Mouse (Mus musculus) bone marrow macrophage, adult 2 months (primary cell): Measurements from ENCODE around the gene M1ap.

Experiments
- CTCF ChIP-seq: IDR thresholded peaks from 2 replicates; pipeline ENCODE4 v1.5.1; 2012; ENCODE audit warnings: low read depth, mild to moderate bottlenecking, low read length, moderate library complexity
- POLR2A ChIP-seq: IDR thresholded peaks from 2 replicates; pipeline ENCODE4 v1.6.1; 2012; ENCODE audit warnings: mild to moderate bottlenecking, low read depth, low read length, borderline replicate concordance

- TF ChIP-seq CTCF (no peak), POLR2A (no peak)
Observed at GRCm38 (mm10) chr6:83010010-83010409, 63.3 kb downstream of the M1ap start.
